Mouse (Mus musculus): ENCODE data around the gene Exoc7.

- TF ChIP-seq EP300 (IDR thresholded peaks at IDR 0.05; ENCODE audit: low read depth) (0 out of 2 replicates have a peak, but pooled peaks have one; percentile 32), CTCF (IDR thresholded peaks at IDR 0.05; ENCODE audit: low read depth) (peak; percentile 0; the same call in 1 of the 2 replicates)
Measured at GRCm38 (mm10) chr11:116274045-116274666, 32.9 kb downstream of the Exoc7 start, which contains the start of gene Srp68.

Data from heart, postnatal 0 days (tissue).